Mouse (Mus musculus) limb, embryonic 14.5 days (tissue): ENCODE results near the gene Tmem210. TPM values are rescaled to one million over a fixed set of nuclear protein-coding genes. Genes with fewer than 3 reads are reported as not detected.
A peak's percentile ranks its signal among the peaks of the same experiment; 100 is the strongest.

Experiments used
- ATAC-seq: fragments of 200-750 bp; cut with Nextera tagmentation; 2 replicates; pipeline ENCODE4 v1.8.0; 2017; ENCODE audit warnings: low read depth, moderate number of reproducible peaks, moderate TSS enrichment; ENCODE audit not compliant: low FRiP score
- DNase-seq: peaks from one replicate; pipeline ENCODE4 v3.0.0-alpha.2; 2015; ENCODE audit warnings: low spot score
- H3K27ac ChIP-seq: fragments of 300-500 bp; sonication (generic); replicated peaks from 2 replicates; pipeline ENCODE4 v1.5.1; 2014; ENCODE audit warnings: low read depth, mild to moderate bottlenecking, low read length, moderate library complexity, mixed read lengths
- H3K27me3 ChIP-seq: fragments of 300-500 bp; sonication (generic); 2 replicates; pipeline ENCODE4 v1.6.1; 2014; ENCODE audit warnings: low read length, mixed read lengths; ENCODE audit not compliant: control insufficient read depth, insufficient read depth
- H3K36me3 ChIP-seq: fragments of 300-500 bp; sonication (generic); 2 replicates; pipeline ENCODE4 v1.6.1; 2014; ENCODE audit warnings: mild to moderate bottlenecking, low read length, moderate library complexity, mixed read lengths; ENCODE audit not compliant: control insufficient read depth, insufficient read depth
- H3K4me1 ChIP-seq: fragments of 300-500 bp; sonication (generic); 2 replicates; pipeline ENCODE4 v1.6.1; 2014; ENCODE audit warnings: antibody characterized with exemption, low read length, mixed read lengths; ENCODE audit not compliant: control insufficient read depth, insufficient read depth
- H3K4me2 ChIP-seq: fragments of 300-500 bp; sonication (generic); replicated peaks from 2 replicates; pipeline ENCODE4 v1.6.1; 2014; ENCODE audit warnings: low read depth, mild to moderate bottlenecking, low read length, moderate library complexity; ENCODE audit not compliant: severe bottlenecking
- H3K4me3 ChIP-seq: fragments of 300-500 bp; sonication (generic); replicated peaks from 2 replicates; pipeline ENCODE4 v1.5.1; 2014; ENCODE audit warnings: low read length
- H3K9ac ChIP-seq: fragments of 300-500 bp; sonication (generic); 2 replicates; pipeline ENCODE4 v1.6.1; 2014; ENCODE audit warnings: mild to moderate bottlenecking, low read depth, low read length, moderate library complexity; ENCODE audit not compliant: severe bottlenecking
- H3K9me3 ChIP-seq: fragments of 300-500 bp; sonication (generic); 2 replicates; pipeline ENCODE4 v1.6.1; 2016; ENCODE audit warnings: low read length; ENCODE audit not compliant: control insufficient read depth
- POLR2A ChIP-seq: fragments of 200-500 bp; IDR thresholded peaks from 2 replicates; pipeline ENCODE4 v1.8.0; 2012; ENCODE audit warnings: inconsistent platforms, mild to moderate bottlenecking, moderate library complexity, borderline replicate concordance; ENCODE audit not compliant: insufficient read depth, insufficient read length; ENCODE audit errors: extremely low read depth
- WGBS: fragments of 180-500 bp; shearing (Covaris S2); extraction: QIAGEN DNeasy Blood & Tissue Kit; methylation state at CpG from one replicate; pipeline ENCODE4 v1.1.7; 2014; 5-methylcytosine and 5-hydroxymethylcytosine counted together
- polyA plus RNA-seq, 2 experiments: library from polyadenylated mRNA; depleted of rRNA in 1 of 2; stranded (reverse) in 1 of 2; unstranded in 1 of 2; fragments of >200 nt; fragmentation: Nextera tagmentation in 1 of 2; extraction: Ambion mirVana in 1 of 2; gene quantifications; 2 replicates each; pipeline versions ENCODE4 v1.2.1 to v1.2.3; 2012 to 2014

The Tmem210 gene
- polyA plus RNA-seq, 2 experiments = not detected

DNA sequence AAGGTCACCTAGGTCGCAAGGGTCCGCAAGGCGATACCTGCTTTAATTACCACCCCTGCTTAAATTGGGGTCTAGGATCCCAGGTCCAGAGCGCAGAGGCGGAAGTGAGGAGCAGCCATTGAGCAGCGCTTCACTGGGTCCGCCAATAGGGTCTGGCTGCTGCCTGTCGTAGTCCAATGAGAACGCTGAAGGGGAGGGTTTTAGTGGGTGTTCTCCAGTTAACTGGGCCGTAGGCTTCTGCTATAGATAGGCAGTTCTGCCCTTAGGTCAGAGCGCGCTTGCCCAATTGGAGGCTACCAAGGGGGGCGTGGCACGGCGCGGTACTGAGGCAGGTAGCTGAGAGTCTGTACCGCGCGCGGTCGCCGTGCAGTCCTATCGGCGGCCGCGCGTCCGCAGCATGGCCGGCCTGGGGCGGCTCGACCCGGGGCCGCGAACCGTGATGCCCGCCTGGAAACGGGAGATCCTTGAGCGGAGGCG is 25.6 kb upstream of the Tmem210 start, which contains the start of gene Tprn:
Gene Tprn, plus strand, starts transcription at position 328 of the 477 bp plus-strand sequence.
- no peak for TF ChIP-seq POLR2A
- no peaks in the 10 kb centered on the region for H3K9me3 ChIP-seq
- WGBS = 1% methylated on average over 28 of the region's 39 CpGs
- peak; percentile 98 for DNase-seq
- H3K27me3 ChIP-seq = peaks cover 13% of the 10 kb centered on the region; the same call in 1 of the 2 replicates
- H3K4me3 ChIP-seq = peak within 1 kb of the TSS; percentile 77
- H3K9ac ChIP-seq = peak within 1 kb of the TSS; percentile 53
- H3K4me2 ChIP-seq = peak within 1 kb of the TSS; percentile 99
- peak; percentile 100 for ATAC-seq
- H3K36me3 ChIP-seq = no peaks in the 10 kb centered on the region
- H3K27ac ChIP-seq = no peak within 1 kb of the TSS
- peaks cover 11% of the 10 kb centered on the region for H3K4me1 ChIP-seq

DNA sequence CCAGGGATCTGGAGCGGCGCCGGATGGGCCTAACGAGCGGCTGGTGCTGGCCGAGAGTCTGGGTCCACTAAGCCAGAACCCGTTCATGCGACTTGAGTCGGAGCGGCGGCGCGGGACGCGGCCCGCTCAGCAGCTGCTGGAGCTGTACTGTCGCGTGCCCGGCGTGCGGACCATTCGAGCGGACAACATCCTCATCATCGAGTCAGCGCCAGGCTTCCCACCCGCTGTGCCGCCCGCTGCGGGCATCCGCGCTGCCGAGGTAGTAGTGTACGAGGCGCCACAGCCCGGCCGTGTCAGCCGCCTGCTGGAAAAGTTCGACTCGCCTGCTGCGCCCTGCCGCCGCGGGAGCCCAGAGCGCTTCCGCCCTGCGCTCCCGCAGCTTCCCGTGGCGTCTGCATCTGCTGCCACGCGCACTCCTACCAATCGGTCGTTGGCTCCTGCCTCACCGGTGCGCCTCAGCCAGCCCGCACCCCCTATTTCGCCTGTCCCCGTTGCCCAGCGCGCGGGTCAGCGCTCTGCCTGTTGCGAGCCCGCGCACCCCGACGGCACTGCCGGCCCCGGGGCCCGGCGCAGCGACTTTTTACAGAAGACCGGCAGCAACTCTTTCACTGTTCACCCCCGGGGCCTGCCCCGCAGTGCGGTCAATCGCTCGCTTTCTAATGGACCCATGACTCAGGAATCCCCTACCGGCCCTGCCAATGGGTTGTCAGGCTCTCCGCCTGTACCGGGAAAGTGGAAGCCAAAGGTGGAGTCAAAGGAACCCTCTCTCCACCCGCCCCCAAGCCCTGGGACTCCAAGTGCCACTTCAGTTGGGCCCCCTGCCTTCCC is 24.9 kb upstream of the Tmem210 start:
- WGBS = under 1% methylated on average over 63 of the region's 82 CpGs
- peak overlapping the region; percentile 99 for H3K4me2 ChIP-seq
- no peaks in the 10 kb centered on the region for H3K9me3 ChIP-seq
- H3K9ac ChIP-seq = peak overlapping the region; percentile 53
- H3K27ac ChIP-seq = no peak overlapping the region
- H3K4me3 ChIP-seq = peak overlapping the region; percentile 77
- H3K4me1 ChIP-seq = peaks cover 11% of the 10 kb centered on the region
- ATAC-seq (peak; percentile 18; the same call in 1 of the 2 replicates), DNase-seq (no peak)
- no peaks in the 10 kb centered on the region for H3K36me3 ChIP-seq
- peaks cover 13% of the 10 kb centered on the region; the same call in 1 of the 2 replicates for H3K27me3 ChIP-seq
- TF ChIP-seq POLR2A = no peak

DNA sequence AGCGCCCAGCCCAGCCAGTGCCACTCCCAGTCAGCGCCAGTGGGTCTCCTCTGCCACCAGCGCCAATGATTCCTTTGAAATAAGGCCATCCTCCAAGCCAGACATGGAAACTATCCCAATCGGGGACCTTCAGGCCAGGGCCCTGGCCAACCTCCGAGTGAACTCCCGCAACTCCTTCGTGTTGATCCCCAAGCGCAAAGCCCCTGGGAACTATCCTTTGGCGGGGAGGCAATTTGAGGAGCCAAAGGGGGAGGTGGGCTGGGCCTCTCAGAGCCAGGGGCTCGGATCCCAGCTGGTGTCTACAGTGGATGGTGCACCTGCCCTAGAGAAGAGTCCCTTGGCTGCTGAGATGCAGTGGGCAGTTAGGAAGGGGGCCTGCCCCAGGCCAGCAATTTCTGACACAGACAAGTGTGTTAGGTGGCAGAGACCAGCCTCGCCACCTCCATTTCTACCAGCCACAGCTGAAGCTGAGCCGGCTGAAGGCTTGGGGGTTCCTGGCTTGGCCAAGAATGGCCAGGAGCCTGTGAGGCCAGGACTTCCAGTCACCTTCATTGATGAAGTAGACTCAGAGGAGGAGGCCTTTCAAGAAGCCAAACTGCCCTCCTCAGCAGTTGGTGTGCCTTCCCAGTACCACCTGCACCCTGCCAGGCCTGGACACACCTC is 24.2 kb upstream of the Tmem210 start:
- no peak for TF ChIP-seq POLR2A
- H3K27me3 ChIP-seq = peaks cover 13% of the 10 kb centered on the region; the same call in 1 of the 2 replicates
- H3K36me3 ChIP-seq = peaks cover 3% of the 10 kb centered on the region; the same call in 1 of the 2 replicates
- H3K4me3 ChIP-seq = peak overlapping the region; percentile 77
- H3K9ac ChIP-seq = peak overlapping the region; percentile 53
- no peaks in the 10 kb centered on the region for H3K9me3 ChIP-seq
- no peak for ATAC-seq
- 17% methylated on average over 12 of the region's 12 CpGs for WGBS
- no peak for DNase-seq
- peak overlapping the region; percentile 99 for H3K4me2 ChIP-seq
- H3K27ac ChIP-seq = no peak overlapping the region
- H3K4me1 ChIP-seq = peaks cover 11% of the 10 kb centered on the region

DNA sequence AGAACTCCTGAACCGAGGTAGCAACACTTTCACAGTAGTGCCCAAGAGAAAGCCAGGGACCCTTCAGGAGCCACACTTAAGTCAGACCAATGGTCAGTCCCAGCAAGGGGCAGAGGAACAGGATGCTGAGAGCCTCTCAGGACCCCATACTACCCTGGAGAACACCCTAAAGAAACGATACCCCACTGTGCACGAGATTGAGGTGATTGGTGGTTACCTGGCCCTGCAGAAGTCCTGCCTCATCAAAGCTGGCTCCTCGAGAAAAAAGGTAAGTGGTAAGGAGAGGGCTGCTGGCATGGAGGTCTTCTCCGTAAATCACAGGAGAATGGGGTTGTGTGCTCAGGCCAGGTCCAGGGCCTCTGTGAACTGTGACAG is 23.7 kb upstream of the Tmem210 start:
- WGBS = 74% methylated on average over 5 of the region's 5 CpGs
- no peak overlapping the region for H3K27ac ChIP-seq
- H3K9ac ChIP-seq = 0 out of 2 replicates have a peak overlapping the region, but pooled peaks have one; percentile 53
- DNase-seq (no peak), ATAC-seq (no peak)
- H3K4me1 ChIP-seq = peaks cover 11% of the 10 kb centered on the region
- peaks cover 13% of the 10 kb centered on the region; the same call in 1 of the 2 replicates for H3K27me3 ChIP-seq
- H3K9me3 ChIP-seq = no peaks in the 10 kb centered on the region
- H3K36me3 ChIP-seq = peaks cover 8% of the 10 kb centered on the region
- TF ChIP-seq POLR2A = no peak
- H3K4me2 ChIP-seq = peak overlapping the region; percentile 99; the same call in 1 of the 2 replicates
- H3K4me3 ChIP-seq = no peak overlapping the region

DNA sequence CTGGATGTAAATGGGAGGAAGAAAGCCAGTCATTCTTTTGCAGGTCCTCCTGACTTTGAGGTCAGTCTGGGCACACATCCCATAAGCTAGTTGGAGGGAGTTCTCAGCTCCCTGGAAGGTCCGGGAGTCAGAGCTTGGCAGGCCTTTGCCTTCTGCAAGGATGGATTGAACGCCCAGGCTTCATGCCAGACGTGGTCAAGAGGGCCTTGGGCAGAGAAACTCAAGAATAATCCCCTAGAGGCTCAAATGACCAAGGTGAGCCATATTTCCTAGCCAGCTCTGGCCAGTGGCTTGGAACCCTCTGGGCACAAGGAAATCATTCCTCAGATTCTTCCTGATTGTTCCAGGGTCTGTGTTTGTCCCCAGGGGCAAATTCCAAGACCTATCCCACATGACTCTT is 23.1 kb upstream of the Tmem210 start:
- no peak for ATAC-seq
- no peak overlapping the region for H3K27ac ChIP-seq
- no peak for DNase-seq
- no peak for TF ChIP-seq POLR2A
- H3K27me3 ChIP-seq = peaks cover 13% of the 10 kb centered on the region; the same call in 1 of the 2 replicates
- no peak overlapping the region for H3K4me3 ChIP-seq
- no peak overlapping the region for H3K4me2 ChIP-seq
- H3K9me3 ChIP-seq = no peaks in the 10 kb centered on the region
- H3K9ac ChIP-seq = no peak overlapping the region; the same call in 1 of the 2 replicates
- peaks cover 14% of the 10 kb centered on the region for H3K36me3 ChIP-seq
- 72% methylated on average over 3 of the region's 3 CpGs for WGBS
- peaks cover 11% of the 10 kb centered on the region for H3K4me1 ChIP-seq
